Mouse (Mus musculus) lung, postnatal 0 days (tissue): ENCODE results near the gene Cwf19l1.

ENCODE experiments used
- CTCF ChIP-seq: IDR thresholded peaks from 2 replicates; pipeline ENCODE4 v1.5.1; 2016; ENCODE audit warnings: antibody characterized with exemption, mild to moderate bottlenecking
- EP300 ChIP-seq: IDR thresholded peaks from 2 replicates; pipeline ENCODE4 v1.6.1; 2016; ENCODE audit warnings: antibody characterized with exemption, mild to moderate bottlenecking, control low read depth

DNA sequence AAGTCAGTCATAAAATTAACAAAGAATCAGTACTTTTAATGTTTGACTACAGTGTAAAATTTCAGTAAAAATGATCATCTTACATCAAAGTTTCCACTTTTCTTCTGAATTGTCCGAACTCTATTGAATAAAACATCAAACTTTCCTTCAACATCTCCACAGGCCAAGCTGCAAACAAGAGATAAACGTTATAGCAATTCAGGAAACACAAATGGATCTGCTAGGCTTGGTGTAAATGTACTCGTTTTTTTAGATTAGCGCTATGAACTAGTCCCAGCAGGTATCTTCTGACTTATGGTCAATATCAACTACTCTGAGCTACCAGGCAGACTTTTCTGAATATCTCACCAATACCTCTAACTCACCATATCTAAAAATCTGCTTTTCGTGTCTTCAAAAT is 2.8 kb downstream of the Cwf19l1 start:
- TF ChIP-seq CTCF (no peak), EP300 (no peak)
